Mouse (Mus musculus) heart, adult 18-20 months (tissue): Measurements from ENCODE around the gene Vps36. TPM values are rescaled to one million over a fixed set of nuclear protein-coding genes. Genes with fewer than 3 reads are reported as not detected.

Experiments
- DNase-seq, 2 experiments: peaks; one replicate each; pipeline ENCODE4 v3.0.0; 2021 to 2022; ENCODE audit warnings: mixed read lengths in 1 of 2
- total RNA-seq, 2 experiments: library from RNA; stranded (reverse); gene quantifications; 2 replicates each; pipeline ENCODE4 v1.2.3; 2021

The Vps36 gene
- total RNA-seq, 2 experiments from 2014 or later = 26.7 to 29.0 TPM

DNA sequence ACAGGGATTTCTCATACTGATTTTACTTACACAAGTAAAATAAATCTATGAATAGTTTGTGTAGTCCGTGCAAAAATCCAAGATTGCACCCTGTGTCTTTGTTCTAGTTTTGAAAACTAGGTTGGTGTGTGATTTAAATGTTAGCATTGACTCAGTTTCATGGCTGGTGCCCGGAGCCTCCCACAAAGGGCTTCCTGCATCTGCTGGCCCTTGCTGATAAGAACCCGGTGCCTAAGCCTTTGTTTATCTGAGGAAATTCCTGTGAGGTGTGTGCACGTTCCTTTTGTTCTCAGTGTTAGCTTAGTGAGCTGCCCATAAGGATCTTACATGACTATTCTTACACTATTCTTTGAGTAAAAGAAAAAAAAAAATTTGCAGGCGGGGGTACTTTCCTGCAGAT lies 16.4 kb downstream of the Vps36 start:
- DNase-seq = peak; percentile 28 to 62

DNA sequence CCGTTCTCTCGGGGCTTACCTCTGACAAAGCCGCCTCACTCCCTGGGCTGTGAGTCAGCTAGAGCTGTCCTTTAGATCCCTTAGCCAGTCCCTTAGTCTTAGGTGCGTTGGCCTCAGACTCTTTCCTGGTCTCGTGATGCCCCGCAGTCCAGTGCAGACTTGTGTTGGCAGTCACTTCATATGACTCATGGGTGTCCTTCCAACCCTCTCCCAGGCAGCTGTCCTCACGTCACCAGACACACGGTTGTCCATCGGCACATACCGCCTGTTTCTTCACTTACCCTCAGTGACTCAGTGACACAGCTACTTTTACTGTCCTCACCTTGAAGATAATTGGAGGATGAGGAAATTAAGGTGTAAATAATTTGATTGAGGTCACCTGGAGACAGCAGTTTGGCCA lies 22.2 kb downstream of the Vps36 start:
- peak; percentile 48 to 59 for DNase-seq

GRCm38 (mm10) chr8:22226361-22226760 lies 33.8 kb downstream of the Vps36 start:
- DNase-seq = no peak

GRCm38 (mm10) chr8:22227061-22227877 lies 34.7 kb downstream of the Vps36 start, which contains the start of gene Thsd1:
Gene Thsd1 (plus strand): TSS chr8:22227313.
- peak; percentile 72 to 89 for DNase-seq

GRCm38 (mm10) chr8:22228621-22229020 lies 36.0 kb downstream of the Vps36 start:
- DNase-seq = peak; percentile 38 to 64

- DNase-seq = no peak
Measured at GRCm38 (mm10) chr8:22242986-22243385, 50.4 kb downstream of the Vps36 start.

GRCm38 (mm10) chr8:22245663-22246062 lies 53.1 kb downstream of the Vps36 start:
- no peak for DNase-seq

DNA sequence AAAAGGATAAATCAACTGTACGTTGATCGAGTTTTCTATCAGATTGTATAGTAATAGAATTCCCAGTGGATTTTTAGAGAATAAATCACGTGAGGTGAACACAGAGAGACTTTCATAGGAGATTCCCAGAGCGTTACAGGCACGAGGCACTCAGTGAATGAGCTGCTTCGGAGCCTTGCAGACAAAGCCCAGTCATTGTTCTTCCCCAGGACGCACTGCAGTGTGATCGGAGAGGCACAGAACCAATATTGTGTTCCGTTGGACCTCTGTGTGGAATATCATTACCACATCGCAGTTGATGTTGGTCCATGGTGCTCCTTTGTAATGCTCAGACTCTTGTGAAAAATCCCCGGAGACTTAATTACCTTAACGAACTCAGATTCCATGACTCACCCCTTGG lies 55.3 kb downstream of the Vps36 start:
- no peak for DNase-seq

GRCm38 (mm10) chr8:22249080-22249479 lies 56.5 kb downstream of the Vps36 start:
- DNase-seq = no peak

DNA sequence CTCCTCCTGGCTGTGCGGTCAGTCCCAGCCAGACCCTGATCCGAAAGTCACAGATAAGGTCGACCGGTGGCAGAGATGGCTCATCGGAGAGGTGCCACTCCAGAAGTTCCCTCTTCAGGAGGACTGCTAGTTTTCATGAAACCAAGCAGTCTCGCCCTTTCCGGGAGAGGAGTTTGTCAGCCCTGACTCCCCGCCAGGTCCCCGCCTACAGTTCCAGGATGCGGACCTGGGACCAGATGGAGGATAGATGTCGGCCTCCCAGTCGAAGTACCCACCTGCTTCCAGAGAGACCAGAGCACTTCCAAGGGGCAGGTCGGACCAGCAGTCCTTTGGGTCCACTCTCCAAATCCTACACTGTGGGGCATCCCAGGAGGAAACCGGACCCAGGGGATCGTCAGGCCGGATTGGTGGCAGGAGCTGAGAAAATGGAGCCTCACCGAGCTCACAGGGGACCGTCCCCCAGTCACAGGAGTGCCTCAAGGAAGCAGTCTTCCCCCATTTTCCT lies 66.4 kb downstream of the Vps36 start:
- peak; percentile 33 to 37 for DNase-seq

DNA sequence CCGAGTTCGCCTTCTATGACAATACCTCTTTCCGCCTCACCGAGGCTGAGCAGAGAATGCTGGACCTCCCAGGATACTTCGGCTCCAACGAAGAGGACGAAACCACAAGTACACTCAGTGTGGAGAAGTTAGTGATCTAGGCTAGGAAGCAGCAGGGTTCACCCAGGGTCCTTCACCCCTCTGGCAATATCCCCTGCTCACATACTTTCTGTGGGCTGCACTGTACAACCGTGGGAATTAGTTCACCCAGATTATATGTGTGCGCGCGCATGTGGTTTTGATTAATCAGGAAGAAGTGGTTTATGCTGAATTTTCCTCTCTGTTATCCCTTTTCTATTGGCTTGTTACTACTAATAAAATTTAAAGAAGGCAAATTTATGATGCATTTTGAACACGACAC lies 66.9 kb downstream of the Vps36 start:
- no peak for DNase-seq

GRCm38 (mm10) chr8:22260091-22260722 lies 67.6 kb downstream of the Vps36 start:
- DNase-seq = peak; percentile 37 to 50

DNA sequence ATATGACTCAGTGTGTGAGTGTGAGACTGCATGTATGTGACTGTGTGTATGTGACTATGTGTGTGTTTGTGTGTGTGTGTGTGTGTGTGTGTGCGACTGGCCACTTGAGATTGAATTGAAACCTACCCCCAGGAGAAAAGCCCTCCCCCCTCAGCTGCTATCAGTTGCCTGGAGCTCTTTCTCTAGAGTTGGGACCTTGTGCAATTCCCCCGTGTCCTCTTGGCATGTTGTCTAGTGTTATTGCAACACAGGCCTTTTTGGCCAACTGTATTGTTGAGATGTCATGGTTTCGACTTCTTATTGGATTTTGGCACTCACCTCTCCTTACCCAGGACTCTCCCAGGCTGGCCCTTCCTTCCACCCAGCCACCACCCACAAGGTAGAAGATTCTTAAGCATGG lies 69.7 kb downstream of the Vps36 start:
- peak; percentile 59 to 61 for DNase-seq

GRCm38 (mm10) chr8:22264292-22264691 lies 71.7 kb downstream of the Vps36 start:
- no peak for DNase-seq

- DNase-seq = no peak
Measured at GRCm38 (mm10) chr8:22264787-22265186, 72.2 kb downstream of the Vps36 start.

- DNase-seq = no peak
Measured at GRCm38 (mm10) chr8:22265194-22265593, 72.6 kb downstream of the Vps36 start.

GRCm38 (mm10) chr8:22266809-22267208 lies 74.2 kb downstream of the Vps36 start:
- DNase-seq = no peak

Other genes starting within 250 kb of the Vps36 start
- not detected for gene Defb13, start 246.0 kb upstream of the Vps36 start, total RNA-seq
- not detected for gene Fam90a1a, start 234.1 kb upstream of the Vps36 start, total RNA-seq
- not detected for gene Ccdc70, start 223.0 kb upstream of the Vps36 start, total RNA-seq
- under 1 TPM; 0.15 to 0.33 TPM for gene Atp7b, start 132.5 kb upstream of the Vps36 start, total RNA-seq
- 1 to 10 TPM; 8.3 to 9.6 TPM for gene Alg11, start 132.1 kb upstream of the Vps36 start, total RNA-seq
- under 1 TPM in 1 of 2 experiments, not detected in 1; 0.33 TPM for gene Nek5, start 67.8 kb upstream of the Vps36 start, total RNA-seq
- 1 to 10 TPM; 1.9 to 2.2 TPM for gene Nek3, start 26.4 kb upstream of the Vps36 start, total RNA-seq
- gene Ckap2, start 7.0 kb upstream of the Vps36 start, total RNA-seq = under 1 TPM; 0.13 to 0.74 TPM
- 1 to 10 TPM; 4.2 to 4.5 TPM for gene Thsd1, start 34.5 kb downstream of the Vps36 start, total RNA-seq
- gene Tpte, start 90.6 kb downstream of the Vps36 start, total RNA-seq = not detected
- gene Slc25a15, start 205.8 kb downstream of the Vps36 start, total RNA-seq = 10 to 100 TPM; 11.9 to 12.7 TPM
- gene Mrps31, start 218.6 kb downstream of the Vps36 start, total RNA-seq = 10 to 100 TPM; 58.5 to 60.6 TPM